Mouse (Mus musculus): ENCODE measurements at regions not wholly inside any gene's neighbourhood (a gene's known extent, or its start where the extent isn't known, plus 50 kb on each side); places are given as distances from the start of the nearest gene placed in this dataset.

DNA sequence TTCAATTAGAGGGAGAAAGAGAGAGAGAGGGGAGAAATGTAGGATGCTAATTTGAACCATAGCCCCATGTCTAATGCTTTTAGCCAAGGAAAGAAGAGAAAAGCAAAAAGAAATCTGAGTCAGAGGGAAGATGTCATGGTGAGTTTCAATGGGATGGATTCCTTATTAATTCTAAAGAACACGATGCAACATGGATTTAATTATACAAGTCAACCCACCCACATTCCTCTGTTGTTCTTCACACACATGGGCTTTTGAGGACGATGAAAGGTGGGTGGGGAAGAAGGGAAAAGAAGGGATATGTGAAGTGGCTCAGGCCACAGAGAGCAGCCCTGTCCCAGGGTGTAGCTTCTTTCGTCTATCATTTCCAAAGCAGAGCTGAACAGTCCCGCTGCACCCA, 378.9 kb downstream of the Osr1 start:
- WGBS = 84% methylated on average over 4 of the region's 4 CpGs

DNA sequence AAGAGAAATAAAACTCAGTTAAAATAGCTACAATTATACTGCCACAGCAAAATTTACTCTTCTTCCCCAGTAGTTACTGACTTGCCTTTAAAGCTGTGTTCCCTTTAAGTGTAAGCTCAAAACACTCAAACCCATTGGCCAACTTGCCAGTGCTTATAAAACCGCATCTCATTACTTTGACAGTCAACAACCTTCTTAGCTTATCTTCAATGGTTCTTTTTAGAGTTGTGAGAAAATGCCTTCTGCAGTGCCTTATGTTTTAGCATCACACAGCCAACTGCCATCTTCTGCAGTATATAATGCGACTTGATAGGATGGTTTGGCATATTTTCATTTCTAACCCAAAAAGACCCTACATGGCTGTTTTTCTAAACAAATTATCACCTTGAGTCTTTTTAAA, 382.5 kb downstream of the Osr1 start:
- Histone ChIP-seq H3K27me3 (replicated peaks) (no peaks in the 10 kb centered on the region), H3K27ac (replicated peaks) (no peak overlapping the region), H3K4me3 (replicated peaks) (no peak overlapping the region), H3K4me1 (no peaks in the 10 kb centered on the region), H3K9ac (replicated peaks) (no peak overlapping the region), H3K9me3 (replicated peaks) (no peaks in the 10 kb centered on the region), H3K4me2 (no peak overlapping the region), H3K36me3 (no peaks in the 10 kb centered on the region)
- 93% methylated on average over 2 of the region's 2 CpGs for WGBS
- no peak for ATAC-seq (ENCODE audit: low FRiP score)

More for the DNA sequence above, 378.9 kb downstream of the Osr1 start:
- no peaks in the 10 kb centered on the region for H3K36me3 ChIP-seq
- no peaks in the 10 kb centered on the region for H3K4me1 ChIP-seq
- H3K27ac ChIP-seq (replicated peaks) = no peak overlapping the region
- no peak for ATAC-seq (ENCODE audit: low FRiP score)
- no peak overlapping the region for H3K4me3 ChIP-seq (replicated peaks)
- no peak overlapping the region for H3K9ac ChIP-seq (replicated peaks)
- no peak overlapping the region for H3K4me2 ChIP-seq
- H3K27me3 ChIP-seq (replicated peaks) = no peaks in the 10 kb centered on the region
- H3K9me3 ChIP-seq (replicated peaks) = no peaks in the 10 kb centered on the region

DNA sequence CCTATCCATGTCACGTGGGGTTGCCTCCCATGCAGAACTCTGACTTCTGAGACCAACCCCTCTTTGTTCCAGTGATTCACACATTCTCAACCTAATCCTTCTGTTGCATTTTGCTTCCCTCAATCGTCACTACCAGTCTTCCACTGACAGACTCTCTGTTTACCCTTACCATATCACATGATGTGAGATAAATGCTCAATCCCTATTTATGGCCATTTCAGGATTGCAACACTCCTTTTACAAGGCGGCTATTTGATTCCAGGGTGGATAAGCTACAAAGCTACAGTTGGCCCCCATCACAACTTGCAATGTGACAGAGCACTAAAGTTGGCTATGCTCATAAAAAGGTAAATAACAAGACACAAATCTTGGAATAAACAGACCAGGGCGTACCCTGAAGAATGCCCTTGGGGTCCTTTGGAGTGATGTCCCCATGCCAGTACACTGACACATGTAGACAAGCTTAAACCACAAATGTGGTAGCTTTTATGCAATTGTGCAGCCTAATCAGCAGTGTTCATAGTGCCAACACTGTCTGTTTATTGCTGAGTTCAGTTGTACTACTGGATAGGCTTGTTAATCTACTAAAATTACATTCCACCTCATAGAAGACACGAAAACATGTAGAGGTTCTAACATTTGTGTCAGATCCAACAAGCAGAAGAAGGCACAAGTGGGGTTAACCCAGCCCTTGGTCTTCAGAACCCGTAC, 384.4 kb downstream of the Osr1 start:
- H3K27ac ChIP-seq (replicated peaks) = no peak overlapping the region

DNA sequence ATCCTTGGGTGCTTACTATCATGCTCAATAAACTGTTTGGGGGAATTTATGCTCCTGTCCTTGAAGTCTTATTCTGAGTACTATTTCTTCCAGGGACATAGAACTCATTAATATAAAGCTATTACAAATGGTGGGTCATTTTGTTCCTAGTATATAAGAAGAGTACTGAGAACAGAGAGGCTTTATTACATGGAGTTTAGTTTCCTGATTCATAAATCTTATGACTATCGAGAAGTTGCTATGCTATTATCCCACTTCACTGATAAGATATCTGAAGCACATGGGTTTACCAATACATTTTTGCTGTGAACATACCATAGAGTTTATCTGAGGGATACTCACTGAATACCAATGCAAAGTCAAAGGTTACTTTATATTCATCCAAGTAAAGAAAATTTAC, 399.5 kb downstream of the Osr1 start:
- Histone ChIP-seq H3K27me3 (replicated peaks) (no peaks in the 10 kb centered on the region), H3K4me2 (no peak overlapping the region), H3K9me3 (replicated peaks) (no peaks in the 10 kb centered on the region), H3K4me3 (replicated peaks) (no peak overlapping the region), H3K4me1 (no peaks in the 10 kb centered on the region), H3K9ac (replicated peaks) (no peak overlapping the region), H3K27ac (replicated peaks) (no peak overlapping the region), H3K36me3 (no peaks in the 10 kb centered on the region)
- ATAC-seq (ENCODE audit: low FRiP score) = no peak
- 86% methylated on average over 1 of the region's 1 CpGs for WGBS

More for the DNA sequence above, 384.4 kb downstream of the Osr1 start:
- Histone ChIP-seq H3K9me3 (replicated peaks) (no peaks in the 10 kb centered on the region), H3K27me3 (replicated peaks) (no peaks in the 10 kb centered on the region), H3K4me2 (no peak overlapping the region), H3K9ac (replicated peaks) (no peak overlapping the region), H3K4me3 (replicated peaks) (no peak overlapping the region), H3K36me3 (no peaks in the 10 kb centered on the region), H3K4me1 (no peaks in the 10 kb centered on the region)
- ATAC-seq (ENCODE audit: low FRiP score) = no peak
- 85% methylated on average over 6 of the region's 6 CpGs for WGBS

DNA sequence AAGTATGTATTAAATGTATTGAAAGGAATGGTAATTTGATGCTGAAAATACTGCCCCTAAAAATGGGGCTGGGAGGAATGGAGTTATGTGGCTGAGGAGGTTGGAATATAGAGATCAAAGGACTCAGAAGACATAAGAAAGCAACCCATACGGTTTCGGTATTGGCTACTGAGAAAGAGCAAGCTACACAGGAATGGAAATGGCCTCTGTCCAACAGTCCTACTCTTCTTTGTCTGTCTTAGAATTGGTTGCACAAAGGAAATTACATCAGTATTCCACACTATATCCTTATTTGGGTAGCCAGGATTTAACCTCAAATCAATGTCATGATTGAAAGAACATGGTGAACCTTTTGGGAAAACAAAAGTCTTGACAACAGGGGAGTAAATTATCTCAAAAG, 399.0 kb upstream of the Nt5c1b start:
- H3K36me3 ChIP-seq = no peaks in the 10 kb centered on the region
- no peaks in the 10 kb centered on the region for H3K4me1 ChIP-seq
- no peaks in the 10 kb centered on the region for H3K9me3 ChIP-seq (replicated peaks)
- H3K9ac ChIP-seq (replicated peaks) = no peak overlapping the region
- H3K4me2 ChIP-seq = no peak overlapping the region
- 85% methylated on average over 2 of the region's 2 CpGs for WGBS
- no peak overlapping the region for H3K4me3 ChIP-seq (replicated peaks)
- H3K27ac ChIP-seq (replicated peaks) = no peak overlapping the region
- H3K27me3 ChIP-seq (replicated peaks) = no peaks in the 10 kb centered on the region
- ATAC-seq (ENCODE audit: low FRiP score) = no peak

DNA sequence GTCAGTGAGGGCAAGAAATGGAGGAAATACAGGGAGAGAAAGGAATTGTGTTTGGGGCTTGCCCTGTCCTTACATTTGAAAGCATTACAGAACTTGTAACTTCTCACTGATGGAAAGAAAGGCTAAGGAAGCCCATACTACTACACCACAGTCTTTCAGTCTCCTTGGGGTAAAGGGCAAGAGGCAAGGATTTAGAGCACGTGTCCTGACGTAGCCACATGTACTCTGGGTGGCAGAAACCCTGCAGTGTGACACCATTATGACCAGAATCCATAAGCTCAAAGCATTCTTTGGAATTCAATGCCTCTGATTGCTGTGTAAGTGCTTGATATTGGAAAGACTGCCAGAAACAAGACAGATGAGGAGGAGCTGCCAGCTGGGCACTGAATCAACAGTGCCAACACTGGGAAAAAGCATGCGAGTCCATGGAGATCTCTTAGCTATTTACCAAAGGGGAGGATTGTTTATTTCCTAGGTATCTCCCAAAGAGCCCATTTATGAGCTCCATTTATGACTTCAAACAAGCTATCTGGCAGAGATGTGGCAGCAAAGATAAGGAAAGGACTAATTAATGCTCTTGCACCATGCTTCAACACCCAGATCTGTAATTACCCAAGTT, 391.2 kb upstream of the Nt5c1b start:
- H3K36me3 ChIP-seq = no peaks in the 10 kb centered on the region
- 30% methylated on average over 3 of the region's 3 CpGs for WGBS
- H3K4me3 ChIP-seq (replicated peaks) = no peak overlapping the region
- H3K9me3 ChIP-seq (replicated peaks) = no peaks in the 10 kb centered on the region
- no peak overlapping the region for H3K9ac ChIP-seq (replicated peaks)
- H3K27me3 ChIP-seq (replicated peaks) = no peaks in the 10 kb centered on the region
- no peak overlapping the region for H3K4me2 ChIP-seq
- H3K27ac ChIP-seq (replicated peaks) = no peak overlapping the region
- peak; percentile 63 for ATAC-seq (ENCODE audit: low FRiP score)
- 0 out of 2 replicates have a peak, but pooled peaks cover 2% of the 10 kb centered on the region for H3K4me1 ChIP-seq

DNA sequence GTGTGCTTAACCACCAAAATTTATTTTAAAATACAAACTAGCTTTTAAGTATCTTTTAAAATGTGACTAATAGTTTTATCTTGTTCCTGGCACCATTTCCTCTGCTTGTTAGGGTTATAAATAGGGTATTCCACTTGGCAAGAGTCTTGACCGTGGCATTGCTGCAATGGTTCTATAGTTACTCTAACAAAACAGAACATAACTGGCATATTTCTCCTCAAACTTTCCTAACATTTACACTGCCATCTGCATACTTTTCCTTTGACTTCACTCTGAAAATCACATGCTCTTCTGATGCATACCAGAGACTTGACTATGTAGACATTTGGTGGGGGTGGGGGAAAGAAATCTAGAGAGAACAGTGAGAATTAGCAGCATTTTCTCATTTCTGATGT, 390.7 kb upstream of the Nt5c1b start:
- ATAC-seq (ENCODE audit: low FRiP score) = no peak
- Histone ChIP-seq H3K27ac (replicated peaks) (no peak overlapping the region), H3K36me3 (no peaks in the 10 kb centered on the region), H3K4me1 (0 out of 2 replicates have a peak, but pooled peaks cover 2% of the 10 kb centered on the region), H3K4me3 (replicated peaks) (no peak overlapping the region), H3K9ac (replicated peaks) (no peak overlapping the region), H3K4me2 (no peak overlapping the region), H3K27me3 (replicated peaks) (no peaks in the 10 kb centered on the region), H3K9me3 (replicated peaks) (no peaks in the 10 kb centered on the region)
- 64% methylated on average over 1 of the region's 1 CpGs for WGBS

DNA sequence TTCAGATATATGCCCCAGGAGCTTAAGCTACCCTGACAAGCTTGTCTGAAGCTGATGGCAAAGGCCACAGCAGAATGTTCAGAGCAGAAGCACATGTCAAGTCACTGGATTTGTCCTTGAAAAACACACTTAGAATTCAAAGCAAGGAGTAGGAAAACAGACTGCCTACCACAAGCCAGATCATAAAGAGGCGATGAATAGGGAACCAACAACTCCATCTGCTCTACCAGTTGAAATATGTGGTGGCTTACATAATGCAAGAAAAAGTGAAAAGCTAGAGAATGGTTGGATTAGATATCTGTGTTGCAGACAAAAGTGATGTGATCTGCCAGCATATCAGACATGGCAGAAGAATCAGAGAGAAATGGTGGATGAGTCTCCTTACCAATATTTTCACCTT, 378.5 kb upstream of the Nt5c1b start:
- no peaks in the 10 kb centered on the region for H3K9me3 ChIP-seq (replicated peaks)
- H3K4me1 ChIP-seq = no peaks in the 10 kb centered on the region
- H3K4me2 ChIP-seq = no peak overlapping the region
- H3K27ac ChIP-seq (replicated peaks) = no peak overlapping the region
- H3K9ac ChIP-seq (replicated peaks) = no peak overlapping the region
- no peaks in the 10 kb centered on the region for H3K27me3 ChIP-seq (replicated peaks)
- no peaks in the 10 kb centered on the region for H3K36me3 ChIP-seq
- WGBS = 92% methylated on average over 1 of the region's 1 CpGs
- ATAC-seq (ENCODE audit: low FRiP score) = no peak
- H3K4me3 ChIP-seq (replicated peaks) = no peak overlapping the region

DNA sequence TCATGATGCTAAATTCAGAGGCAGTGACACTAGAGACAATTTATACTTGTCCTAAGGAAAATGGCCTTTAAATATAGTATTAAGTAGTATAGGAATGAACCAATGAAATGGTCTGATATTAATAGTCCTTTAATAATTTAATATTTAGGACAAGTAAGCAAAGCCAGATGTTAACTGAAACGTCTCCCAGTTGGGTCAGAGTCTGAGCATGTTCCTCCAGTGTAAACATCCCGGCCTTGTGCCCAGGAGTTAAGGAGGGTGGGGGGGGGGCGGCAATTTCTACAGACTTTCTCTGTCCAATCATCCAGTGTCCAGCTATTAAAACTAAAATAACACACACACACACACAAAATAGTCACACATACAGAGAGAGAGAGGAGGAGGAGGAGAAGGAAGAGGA, 374.1 kb upstream of the Nt5c1b start:
- Histone ChIP-seq H3K4me2 (no peak overlapping the region), H3K4me3 (replicated peaks) (no peak overlapping the region), H3K36me3 (no peaks in the 10 kb centered on the region), H3K27me3 (replicated peaks) (no peaks in the 10 kb centered on the region), H3K9ac (replicated peaks) (no peak overlapping the region), H3K9me3 (replicated peaks) (no peaks in the 10 kb centered on the region), H3K27ac (replicated peaks) (no peak overlapping the region), H3K4me1 (no peaks in the 10 kb centered on the region)
- WGBS = 86% methylated on average over 3 of the region's 3 CpGs
- no peak for ATAC-seq (ENCODE audit: low FRiP score)

DNA sequence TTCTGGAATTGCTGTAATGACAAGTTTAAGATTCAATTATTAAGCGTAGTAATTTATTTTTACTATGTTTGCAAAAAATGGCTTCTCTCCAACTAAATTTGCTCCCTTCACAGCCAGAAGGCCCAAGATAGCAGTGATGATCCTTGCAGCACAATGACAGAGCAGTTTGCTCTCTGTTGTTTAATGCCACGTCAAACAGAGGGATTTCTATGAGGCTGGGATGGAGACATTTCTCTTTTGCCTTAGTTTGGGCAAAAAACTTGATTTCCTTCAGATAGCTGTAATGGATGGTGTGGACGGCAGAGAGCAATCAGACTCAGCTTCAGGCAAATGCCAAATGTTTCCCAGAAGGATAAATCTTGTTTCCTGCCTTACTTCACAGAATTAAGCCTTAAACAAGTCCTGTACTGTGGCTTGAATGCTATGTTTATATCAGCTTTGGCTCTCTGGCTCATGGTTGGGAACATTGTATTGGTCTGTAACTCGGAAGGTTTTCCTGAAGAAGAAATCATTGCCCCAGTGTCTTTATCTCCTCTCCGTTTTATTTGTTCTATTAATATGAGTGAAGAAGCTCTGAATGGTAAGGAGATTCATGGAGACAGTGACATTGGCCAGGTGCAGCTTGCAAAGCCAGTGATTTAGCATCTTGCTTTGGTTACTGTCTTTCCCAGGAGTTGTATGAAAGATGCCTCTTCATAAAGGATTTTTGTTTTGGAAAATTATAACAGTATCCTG, 373.2 kb upstream of the Nt5c1b start:
- no peak overlapping the region for H3K27ac ChIP-seq (replicated peaks)
- H3K9me3 ChIP-seq (replicated peaks) = no peaks in the 10 kb centered on the region
- no peaks in the 10 kb centered on the region for H3K36me3 ChIP-seq
- ATAC-seq (ENCODE audit: low FRiP score) = no peak
- no peak overlapping the region for H3K4me3 ChIP-seq (replicated peaks)
- no peaks in the 10 kb centered on the region for H3K27me3 ChIP-seq (replicated peaks)
- H3K9ac ChIP-seq (replicated peaks) = no peak overlapping the region
- 71% methylated on average over 5 of the region's 5 CpGs for WGBS
- no peaks in the 10 kb centered on the region for H3K4me1 ChIP-seq
- H3K4me2 ChIP-seq = no peak overlapping the region

DNA sequence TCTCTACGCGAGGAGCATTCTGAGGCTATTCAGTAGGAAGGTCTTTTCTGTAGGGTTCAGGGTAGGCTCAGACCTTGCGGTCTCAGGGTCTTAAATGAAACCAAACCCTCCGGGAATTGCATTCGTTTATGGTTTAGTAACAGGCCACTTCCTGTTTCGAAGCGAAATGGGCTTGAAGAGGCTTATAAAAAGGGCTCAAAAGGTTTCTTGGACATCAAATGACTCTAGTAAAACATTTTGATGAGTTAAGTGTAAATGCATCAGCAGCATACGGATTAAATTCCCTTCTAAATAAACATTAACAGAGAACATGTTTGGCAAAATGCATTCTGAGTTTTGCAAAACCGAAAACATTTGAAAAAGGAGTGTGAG, 372.6 kb upstream of the Nt5c1b start:
- H3K4me1 ChIP-seq = no peaks in the 10 kb centered on the region
- WGBS = 71% methylated on average over 9 of the region's 9 CpGs

DNA sequence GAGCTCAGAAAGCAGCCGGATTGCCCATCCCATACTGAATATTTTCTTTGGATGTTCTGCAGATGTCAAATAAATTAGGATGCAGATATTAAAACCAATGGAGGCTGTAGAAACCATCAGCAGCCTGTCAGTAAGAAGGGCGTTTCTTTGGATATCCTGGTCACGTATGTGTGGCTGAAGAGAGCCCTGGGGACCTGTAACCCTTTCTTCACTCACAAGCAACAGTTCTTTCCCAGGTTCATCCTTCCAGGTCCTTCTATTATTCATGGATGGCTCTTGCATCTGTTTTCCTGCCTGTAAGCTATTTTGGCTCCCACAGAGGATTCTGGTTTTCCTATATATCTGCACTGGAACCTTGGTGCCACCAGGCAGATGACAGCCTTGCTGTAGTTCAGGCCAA, 372.2 kb upstream of the Nt5c1b start:
- H3K4me2 ChIP-seq = no peak overlapping the region
- no peak overlapping the region for H3K9ac ChIP-seq (replicated peaks)
- WGBS = 67% methylated on average over 3 of the region's 3 CpGs
- no peak overlapping the region for H3K4me3 ChIP-seq (replicated peaks)
- H3K27me3 ChIP-seq (replicated peaks) = no peaks in the 10 kb centered on the region
- ATAC-seq (ENCODE audit: low FRiP score) = no peak
- H3K9me3 ChIP-seq (replicated peaks) = no peaks in the 10 kb centered on the region
- H3K36me3 ChIP-seq = no peaks in the 10 kb centered on the region
- no peaks in the 10 kb centered on the region for H3K4me1 ChIP-seq
- H3K27ac ChIP-seq (replicated peaks) = no peak overlapping the region

More for the DNA sequence above, 372.6 kb upstream of the Nt5c1b start:
- Histone ChIP-seq H3K36me3 (no peaks in the 10 kb centered on the region), H3K4me2 (no peak overlapping the region), H3K9me3 (replicated peaks) (no peaks in the 10 kb centered on the region), H3K27ac (replicated peaks) (no peak overlapping the region), H3K27me3 (replicated peaks) (no peaks in the 10 kb centered on the region), H3K4me3 (replicated peaks) (no peak overlapping the region), H3K9ac (replicated peaks) (no peak overlapping the region)
- no peak for ATAC-seq (ENCODE audit: low FRiP score)
